Mouse (Mus musculus): ENCODE data around the gene Rln1. TPM values are rescaled to one million over a fixed set of nuclear protein-coding genes. Genes with fewer than 3 reads are reported as not detected.

Gene Rln1
- polyA plus RNA-seq (2014; fragmentation: Illumina TruSeq; extraction: RNeasy Lipid Tissue Mini Kit (QIAGEN cat#74804); ENCODE audit: low read depth, low replicate concordance), result not detected

DNA sequence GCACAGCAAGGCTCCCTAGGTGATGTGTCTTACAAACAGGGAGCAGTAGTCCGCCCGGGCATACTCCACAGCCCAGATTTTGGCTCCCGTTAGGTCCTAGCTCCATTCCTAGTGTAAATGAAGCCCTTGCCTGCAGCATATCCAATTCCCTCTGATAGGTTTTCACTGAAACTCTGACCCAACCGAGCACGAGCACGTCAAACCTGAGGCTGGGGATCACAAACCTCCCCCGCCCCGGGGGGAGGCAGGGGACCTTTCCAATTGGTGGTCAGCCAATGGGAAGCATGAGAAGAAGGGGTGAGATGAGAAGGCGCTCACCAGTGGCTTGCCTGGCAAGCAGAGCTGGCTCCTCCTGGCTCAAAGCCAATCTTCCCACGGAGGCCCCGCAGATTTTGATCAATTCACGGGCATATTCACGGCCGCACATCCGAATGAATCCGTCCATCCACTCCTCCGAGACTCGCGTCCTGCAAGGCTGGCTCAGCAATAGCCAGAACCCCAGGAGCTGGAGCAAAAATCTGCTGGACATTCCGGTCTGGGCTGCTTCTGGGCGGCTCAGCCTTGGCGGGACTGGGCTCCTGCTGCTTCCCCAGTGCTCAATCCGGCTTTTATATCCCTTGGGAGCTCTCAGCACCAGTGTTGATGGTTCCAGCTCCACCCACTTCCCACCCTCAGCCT is at the start of gene Rln1:
Rln1 (minus strand) TSS at position 603 of the 678 bp plus-strand sequence.

DNA sequence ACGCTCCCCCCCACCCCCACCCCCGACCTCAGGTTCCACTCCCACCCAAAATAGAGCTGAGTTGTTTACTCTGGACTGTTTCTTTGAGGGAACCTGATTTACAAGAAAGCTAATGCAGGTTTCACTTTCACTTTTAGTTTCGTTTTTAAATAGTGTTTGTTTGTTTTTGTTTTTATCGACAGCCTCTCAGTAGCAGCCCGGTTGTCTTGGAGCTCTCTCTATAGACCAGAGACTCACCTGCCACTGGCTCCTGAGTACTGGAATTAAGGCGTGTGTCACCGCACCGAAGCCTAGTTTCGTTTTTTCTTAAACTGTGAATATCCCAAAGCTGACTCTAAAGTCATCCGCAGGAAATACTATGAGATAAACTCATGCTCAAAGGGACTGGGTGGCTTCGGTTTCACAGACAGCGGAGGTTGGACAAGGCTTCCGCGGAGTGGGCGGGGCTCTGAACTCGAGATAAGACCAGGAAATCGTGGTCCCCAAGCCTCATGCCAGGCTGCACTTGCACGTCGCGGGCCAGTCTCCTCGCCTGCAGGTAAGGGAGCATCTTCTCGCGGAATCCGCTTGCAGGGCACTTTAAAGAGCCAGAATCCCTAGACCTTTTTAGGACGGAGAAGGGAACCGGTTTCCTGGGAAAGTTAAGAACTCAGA is 32.6 kb upstream of the Rln1 start, which contains the start of the genes Plgrkt and Cd274:
Plgrkt (minus strand) TSS at position 422 of the 654 bp plus-strand sequence.
Cd274 (plus strand) TSS at position 487 of the 654 bp plus-strand sequence.

GRCm38 (mm10) chr19:29325053-29325851 is 9.2 kb downstream of the Rln1 start, which contains the start of gene Insl6:
Gene Insl6 (minus strand): TSS chr19:29325356.

Other genes starting within 250 kb of the Rln1 start
- gene Rcl1, start 233.3 kb downstream of the Rln1 start, polyA plus RNA-seq (2014; fragmentation: Illumina TruSeq; extraction: RNeasy Lipid Tissue Mini Kit (QIAGEN cat#74804); ENCODE audit: low read depth, low replicate concordance), result 4.4 TPM
- gene Jak2, start 82.8 kb downstream of the Rln1 start, polyA plus RNA-seq (2014; fragmentation: Illumina TruSeq; extraction: RNeasy Lipid Tissue Mini Kit (QIAGEN cat#74804); ENCODE audit: low read depth, low replicate concordance), result 66.1 TPM
- gene Insl6, start 9.3 kb downstream of the Rln1 start, polyA plus RNA-seq (2014; fragmentation: Illumina TruSeq; extraction: RNeasy Lipid Tissue Mini Kit (QIAGEN cat#74804); ENCODE audit: low read depth, low replicate concordance), result 1.3 TPM
- gene Plgrkt, start 32.7 kb upstream of the Rln1 start, polyA plus RNA-seq (2014; fragmentation: Illumina TruSeq; extraction: RNeasy Lipid Tissue Mini Kit (QIAGEN cat#74804); ENCODE audit: low read depth, low replicate concordance), result 55.4 TPM
- 16.7 TPM for gene Cd274, start 32.8 kb upstream of the Rln1 start, polyA plus RNA-seq (2014; fragmentation: Illumina TruSeq; extraction: RNeasy Lipid Tissue Mini Kit (QIAGEN cat#74804); ENCODE audit: low read depth, low replicate concordance)
- gene Pdcd1lg2, start 76.2 kb upstream of the Rln1 start, polyA plus RNA-seq (2014; fragmentation: Illumina TruSeq; extraction: RNeasy Lipid Tissue Mini Kit (QIAGEN cat#74804); ENCODE audit: low read depth, low replicate concordance), result not detected
- 45.5 TPM for gene Ric1, start 187.6 kb upstream of the Rln1 start, polyA plus RNA-seq (2014; fragmentation: Illumina TruSeq; extraction: RNeasy Lipid Tissue Mini Kit (QIAGEN cat#74804); ENCODE audit: low read depth, low replicate concordance)

All from adrenal gland, adult 10 weeks (tissue).